Mouse (Mus musculus) G1E (cell line): ENCODE data around the gene Ugcg.

Source experiments
- CTCF ChIP-seq: IDR thresholded peaks from 2 replicates; pipeline ENCODE4 v1.5.1; 2012; ENCODE audit warnings: low read depth, low read length, inconsistent platforms, mixed read lengths
- GATA1 ChIP-seq: IDR thresholded peaks from 2 replicates; pipeline ENCODE4 v1.6.1; 2012; ENCODE audit warnings: borderline replicate concordance, low read length, inconsistent platforms, mixed read lengths
- TAL1 ChIP-seq: conservative IDR thresholded peaks from 2 replicates; pipeline ENCODE4 v1.6.1; 2012; ENCODE audit warnings: low read depth, low read length, inconsistent platforms, mixed read lengths

DNA sequence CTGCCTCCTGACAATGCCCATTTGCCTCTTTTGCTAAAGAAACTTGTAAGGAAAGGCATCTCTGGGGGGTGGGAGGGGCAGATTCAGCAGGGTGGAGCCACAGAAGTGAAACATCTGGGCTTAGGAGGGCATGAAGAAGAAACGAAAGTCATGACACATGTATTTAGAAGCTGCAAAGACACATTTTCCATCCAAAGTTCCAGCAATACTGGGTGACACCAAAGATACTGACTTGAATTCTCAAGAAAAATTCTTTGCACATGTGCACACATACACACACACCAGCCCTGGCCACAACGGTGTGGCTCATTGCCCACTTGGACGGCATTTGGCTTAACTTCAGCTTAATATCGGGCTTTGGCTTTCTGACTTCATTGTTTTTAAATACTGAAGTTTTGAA, 35.8 kb downstream of the Ugcg start:
- TF ChIP-seq CTCF (no peak), TAL1 (no peak), GATA1 (no peak)
